Mouse (Mus musculus) embryo, embryonic 11 days (tissue): ENCODE data around the gene Pidd1.
"Not testable (repeated sequence)": the region's sequence is repeated elsewhere in the genome, so short reads cannot be mapped to it uniquely, and the experiment has no call there.

Source experiments
- DNase-seq: peaks from one replicate; pipeline ENCODE4 v3.0.0-alpha.2; 2015

The Pidd1 gene

DNA sequence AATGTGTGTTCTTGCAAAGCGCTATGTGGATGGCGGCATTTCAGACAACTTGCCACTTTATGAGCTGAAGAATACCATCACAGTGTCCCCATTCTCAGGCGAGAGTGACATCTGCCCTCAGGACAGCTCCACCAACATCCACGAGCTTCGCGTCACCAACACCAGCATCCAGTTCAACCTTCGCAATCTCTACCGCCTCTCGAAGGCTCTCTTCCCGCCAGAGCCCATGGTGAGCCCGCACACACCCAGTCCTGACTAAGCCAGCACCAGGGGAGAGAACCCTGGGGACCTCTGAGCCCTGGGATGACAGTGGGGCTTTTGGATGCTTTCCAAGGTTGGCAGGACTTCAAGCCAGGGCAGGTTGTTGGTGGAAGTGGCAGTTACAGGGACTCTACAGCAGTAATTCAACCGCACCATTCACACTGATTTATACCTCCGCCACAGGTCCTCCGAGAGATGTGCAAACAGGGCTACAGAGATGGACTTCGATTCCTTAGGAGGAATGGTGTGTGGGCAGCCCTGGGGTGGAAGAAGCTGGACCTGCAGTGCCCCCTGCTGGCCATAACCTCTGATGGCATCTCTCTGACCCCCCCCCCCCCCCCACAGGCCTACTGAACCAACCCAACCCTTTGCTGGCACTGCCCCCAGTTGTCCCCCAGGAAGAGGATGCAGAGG is 14.3 kb upstream of the Pidd1 start:
- peak; percentile 60 for DNase-seq

DNA sequence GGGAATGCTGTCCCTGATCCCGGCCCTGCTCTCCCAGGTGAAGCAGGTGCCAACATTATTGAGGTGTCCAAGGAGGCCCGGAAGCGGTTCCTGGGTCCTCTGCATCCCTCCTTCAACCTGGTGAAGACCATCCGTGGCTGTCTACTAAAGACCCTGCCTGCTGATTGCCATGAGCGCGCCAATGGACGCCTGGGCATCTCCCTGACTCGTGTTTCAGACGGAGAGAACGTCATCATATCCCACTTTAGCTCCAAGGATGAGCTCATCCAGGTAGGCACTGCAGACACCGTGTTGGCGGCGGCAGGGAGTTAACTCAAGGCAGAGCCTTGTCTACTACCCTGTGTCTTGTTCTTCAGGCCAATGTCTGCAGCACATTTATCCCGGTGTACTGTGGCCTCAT is 13.4 kb upstream of the Pidd1 start:
- DNase-seq, result no peak

DNA sequence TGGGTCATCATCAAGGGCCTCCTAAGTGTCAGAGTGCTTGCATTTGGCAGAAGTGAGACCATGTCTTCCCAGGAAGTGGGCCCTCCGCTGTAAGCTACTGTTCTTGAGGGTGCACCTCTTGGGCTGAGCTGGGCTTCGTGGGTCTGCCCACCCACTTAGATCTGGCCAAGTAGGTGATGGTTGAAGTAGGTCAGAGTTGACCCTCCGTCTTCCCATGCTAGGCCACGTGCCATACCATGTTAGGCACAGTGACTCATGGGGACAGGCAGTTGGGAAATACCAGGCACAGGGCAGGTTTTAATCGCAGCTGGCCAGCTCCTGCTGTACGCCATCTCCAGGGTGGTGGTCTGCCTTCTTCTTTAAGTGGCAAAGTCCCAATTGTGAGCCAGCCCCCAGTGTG is 12.9 kb upstream of the Pidd1 start:
- DNase-seq, result no peak

DNA sequence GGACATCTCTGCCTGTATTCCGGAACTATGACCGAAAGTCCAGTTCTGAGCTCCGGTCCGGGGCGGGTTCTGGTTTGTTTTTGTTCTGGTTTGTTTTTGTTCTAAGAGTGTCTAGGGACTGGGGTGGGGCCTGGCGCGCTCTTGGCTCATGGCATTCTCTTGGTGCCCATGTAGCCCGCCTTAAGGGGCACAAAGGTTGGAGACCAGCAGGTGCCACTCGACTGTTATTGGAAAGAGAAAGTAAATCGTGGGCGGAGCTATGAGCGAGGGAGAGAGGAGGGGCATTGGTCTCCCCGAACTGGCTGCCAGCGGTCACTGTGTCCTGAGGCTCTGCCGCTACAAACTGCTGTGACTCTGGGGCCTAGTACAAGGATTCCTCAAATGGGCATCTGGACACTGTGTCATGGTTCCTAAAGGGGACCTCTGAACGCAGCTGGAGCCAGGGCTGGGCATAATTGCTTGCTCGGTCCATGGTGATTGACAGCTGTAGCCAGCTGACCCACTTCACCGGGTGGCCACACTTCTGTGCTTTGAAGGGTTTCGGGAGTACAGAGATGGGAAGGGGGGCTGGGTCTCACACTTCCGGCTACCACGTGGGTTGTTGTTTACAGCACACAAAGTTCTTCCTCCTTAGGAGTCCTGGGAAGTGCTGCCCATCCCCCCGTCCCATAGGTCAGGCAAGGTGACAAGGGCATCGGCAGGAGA is 11.9 kb upstream of the Pidd1 start:
- DNase-seq, result peak; percentile 66

DNA sequence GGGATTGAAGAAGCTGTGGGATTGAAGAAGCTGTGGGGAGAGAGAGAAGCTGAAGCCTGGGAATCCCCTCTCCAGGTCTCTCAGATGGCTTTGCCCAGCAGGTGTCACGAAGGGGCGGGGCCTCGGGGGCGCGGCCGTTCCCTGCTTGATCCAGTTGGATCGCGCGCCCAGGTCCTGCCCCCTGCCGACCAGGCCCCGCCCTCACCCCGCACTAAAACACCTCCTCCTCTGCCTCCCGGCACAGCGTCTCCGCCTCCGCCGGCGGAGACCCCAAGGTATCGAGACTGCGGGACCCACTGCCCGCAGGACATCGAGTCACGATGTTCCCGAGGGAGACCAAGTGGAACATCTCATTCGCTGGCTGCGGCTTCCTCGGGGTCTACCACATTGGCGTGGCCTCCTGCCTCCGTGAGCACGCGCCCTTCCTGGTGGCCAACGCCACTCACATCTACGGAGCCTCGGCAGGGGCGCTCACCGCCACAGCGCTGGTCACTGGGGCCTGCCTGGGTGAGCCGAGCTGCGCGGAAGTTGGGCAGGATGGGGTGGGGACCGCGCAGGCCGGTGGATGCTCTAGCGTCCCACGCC is 11.2 kb upstream of the Pidd1 start, which contains the start of gene Pnpla2:
TSS of gene Pnpla2 (plus strand) at position 232 of the 585 bp plus-strand sequence.
- DNase-seq, result peak; percentile 94

DNA sequence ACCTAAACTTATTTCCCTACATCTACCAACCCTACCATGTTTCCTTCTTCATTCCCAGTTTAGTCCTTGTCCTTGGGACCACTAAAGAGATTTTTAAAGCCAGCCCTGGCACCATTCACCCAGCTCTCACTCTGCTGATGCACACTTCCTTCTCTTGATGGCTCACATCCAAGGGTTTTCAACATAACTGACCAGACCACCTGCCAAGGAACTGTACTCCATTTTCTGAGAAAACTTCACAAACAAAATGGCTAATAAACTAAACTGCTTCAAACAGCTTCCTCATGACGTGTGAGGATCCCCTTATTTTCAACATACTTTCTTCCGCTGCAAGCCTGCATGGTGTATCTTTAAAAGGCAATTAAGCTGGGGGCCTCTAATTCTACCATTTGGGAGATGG is 9.8 kb upstream of the Pidd1 start:
- no peak for DNase-seq

DNA sequence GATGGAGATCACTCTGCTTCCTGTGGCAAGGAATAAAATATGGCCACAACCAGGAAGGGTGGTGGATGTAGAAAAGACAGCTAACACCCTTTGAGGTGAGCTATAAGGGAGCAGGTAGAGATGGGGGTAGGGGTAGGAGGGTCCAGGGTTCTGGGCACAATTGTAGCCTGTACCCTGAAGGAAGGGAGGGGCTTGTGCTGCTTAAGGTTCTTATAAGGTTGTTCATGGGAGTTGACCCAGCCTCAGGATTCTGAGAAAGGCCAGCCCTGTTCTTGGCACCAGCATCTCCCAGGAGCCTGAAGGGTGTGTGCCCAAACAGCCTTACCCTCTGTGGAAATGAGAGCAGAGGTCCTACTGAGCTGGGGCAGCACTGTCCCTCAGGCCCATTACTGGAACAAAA is 8.1 kb upstream of the Pidd1 start:
- no peak for DNase-seq

- DNase-seq, result peak; percentile 96
Measured at GRCm38 (mm10) chr7:141447110-141447991, 3.5 kb upstream of the Pidd1 start, which contains the start of gene Rplp2. Rplp2 (plus strand) TSS chr7:141447370.

DNA sequence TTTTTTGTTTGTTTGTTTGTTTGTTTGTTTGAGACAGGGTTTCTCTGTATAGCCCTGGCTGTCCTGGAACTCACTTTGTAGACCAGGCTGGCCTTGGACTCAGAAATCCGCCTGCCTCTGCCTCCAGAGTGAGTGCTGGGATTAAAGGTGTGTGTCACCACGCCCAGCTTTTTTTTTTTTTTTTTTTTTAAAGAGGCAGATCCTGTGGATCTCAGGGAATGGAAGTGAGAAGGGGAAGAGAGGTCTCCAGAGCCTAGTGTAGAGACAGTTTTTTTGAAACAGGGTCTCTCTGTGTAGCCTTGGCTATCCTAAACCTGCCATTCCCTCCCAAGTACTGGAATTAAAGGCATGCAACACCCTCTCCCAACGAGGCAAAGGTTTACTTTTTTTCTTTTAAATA is 2.5 kb upstream of the Pidd1 start:
- not testable (repeated sequence) for DNase-seq

- DNase-seq, result peak; percentile 77
Measured at GRCm38 (mm10) chr7:141443081-141443821, 574 bp downstream of the Pidd1 start.

DNA sequence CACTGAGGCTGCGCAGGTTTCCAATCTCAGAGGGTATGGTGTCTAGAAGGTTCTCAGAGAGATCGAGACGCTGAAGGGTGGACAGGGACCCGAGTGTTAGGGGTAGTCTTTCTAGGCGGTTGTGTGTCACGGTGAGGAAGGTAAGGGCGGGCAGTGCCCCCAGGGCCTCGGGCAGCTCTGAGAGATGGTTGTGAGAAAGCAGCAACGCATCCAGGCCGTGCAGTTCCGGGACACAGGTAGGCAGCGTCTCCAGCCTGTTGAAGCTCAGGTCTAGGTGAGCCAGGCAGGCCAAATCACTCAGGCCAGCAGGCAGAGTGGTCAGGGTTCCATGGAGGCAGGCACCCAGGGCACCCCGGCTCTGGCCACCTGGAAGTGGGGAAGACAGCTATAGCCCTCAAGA is 1.6 kb downstream of the Pidd1 start:
- DNase-seq, result no peak

- DNase-seq, result no peak
Measured at GRCm38 (mm10) chr7:141441460-141441859, 2.4 kb downstream of the Pidd1 start.

- peak; percentile 76 for DNase-seq
Measured at GRCm38 (mm10) chr7:141440613-141441012, 3.2 kb downstream of the Pidd1 start.

GRCm38 (mm10) chr7:141439811-141440210 is 4.0 kb downstream of the Pidd1 start:
- no peak for DNase-seq

DNA sequence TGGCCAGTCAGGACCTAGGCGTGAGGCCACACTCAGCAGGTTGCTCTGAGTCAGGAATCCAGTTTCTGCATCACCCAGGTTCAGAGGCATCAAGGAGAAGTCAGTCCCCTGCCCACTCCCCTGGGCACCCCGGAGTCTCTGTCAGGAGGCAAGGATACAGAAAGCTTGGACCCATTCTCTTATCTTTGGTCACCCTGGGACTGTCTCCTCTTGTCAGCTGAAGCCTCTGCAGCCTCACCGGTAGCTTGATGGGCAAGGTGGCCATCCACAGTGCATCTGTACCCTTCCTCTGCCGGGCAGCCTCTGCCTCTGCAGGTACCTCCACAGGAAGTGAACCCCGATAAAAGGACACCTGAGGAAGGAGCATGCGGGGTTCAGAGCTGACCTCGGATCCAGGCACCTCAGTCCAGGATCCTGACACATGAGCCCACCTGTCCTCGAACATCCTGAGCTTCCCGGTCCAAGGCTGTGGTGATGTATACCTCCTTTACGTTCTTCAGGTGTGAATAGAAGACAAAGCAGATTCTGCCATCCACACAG is 4.6 kb downstream of the Pidd1 start:
- DNase-seq, result no peak

GRCm38 (mm10) chr7:141438201-141438968 is 5.4 kb downstream of the Pidd1 start:
- no peak for DNase-seq

GRCm38 (mm10) chr7:141437178-141438120 is 6.4 kb downstream of the Pidd1 start, which contains the start of gene Slc25a22:
Slc25a22 (minus strand) TSS chr7:141437892.
- peak; percentile 94 for DNase-seq

DNA sequence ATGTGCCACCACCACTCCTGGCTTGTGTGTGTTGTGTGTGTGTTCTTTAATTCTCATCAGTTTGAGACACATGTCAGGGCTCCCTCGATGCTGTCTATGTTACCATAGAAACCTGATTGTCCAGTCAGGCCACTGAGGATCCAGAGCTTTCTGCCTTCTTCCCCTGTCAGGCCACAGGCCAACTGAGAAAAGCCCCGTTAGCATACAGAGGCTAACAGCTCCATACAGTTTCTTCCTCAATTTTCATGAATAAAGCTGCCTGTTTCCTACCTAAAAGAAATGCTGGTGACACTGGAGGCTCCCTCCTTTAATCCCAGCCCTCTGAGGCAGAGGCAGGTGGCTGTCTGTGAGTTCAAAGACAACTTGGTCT is 7.3 kb downstream of the Pidd1 start:
- no peak for DNase-seq

DNA sequence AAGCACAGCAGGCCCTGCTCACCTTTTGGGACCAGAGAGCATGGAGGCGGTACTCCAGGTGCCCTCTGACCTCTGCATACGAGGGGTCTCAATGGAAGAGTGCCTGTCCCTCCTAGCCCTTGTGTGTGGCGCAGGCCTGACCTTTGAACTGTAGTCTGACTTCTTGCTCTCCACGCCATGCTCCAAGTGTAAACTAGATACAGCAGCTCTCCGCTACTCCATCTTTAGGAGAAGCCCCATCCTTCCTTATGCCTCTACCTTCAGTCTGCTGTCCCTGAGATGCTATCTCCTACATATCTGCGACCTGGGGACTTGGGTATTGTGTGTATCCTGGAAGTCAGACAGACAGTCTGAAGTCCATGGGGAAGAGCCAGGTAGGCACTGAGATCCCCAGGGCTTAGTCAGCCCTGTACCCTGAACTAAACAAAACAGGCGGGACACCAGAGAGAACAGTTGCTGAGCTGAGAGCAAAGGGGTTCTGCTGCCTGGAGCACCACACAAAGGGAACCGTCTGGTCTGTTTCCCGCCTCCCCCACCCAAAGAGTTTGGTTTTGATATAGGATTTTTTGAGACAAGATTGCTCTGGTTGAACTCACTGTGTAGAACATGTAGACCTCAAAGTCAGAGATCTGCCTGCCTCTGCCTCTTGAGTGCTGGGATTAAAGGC is 7.8 kb downstream of the Pidd1 start:
- no peak for DNase-seq
